9 mouse cellular contexts compared by ENCODE assay signal in genomic region chr11:40763395-40763794, GRCm38 (mm10). TPM values are rescaled to one million over a fixed set of nuclear protein-coding genes. Genes with fewer than 3 reads are reported as not detected.
A peak's percentile ranks its signal among the peaks of the same experiment; 100 is the strongest.
DNase-seq lines count a peak whose midpoint lies in the region; ATAC-seq and TF ChIP-seq lines count a peak whose summit lies in the region.
"Had no signal": no experiment of that assay in that cellular context is flagged by ENCODE, and none has a peak within 500 bp of the region (broad histone marks: within the 10 kb centered on the region; RNA-seq: fewer than 3 reads in every experiment).

No protein-coding gene starts in this region.

- no peak for TF ChIP-seq POLR2A in thymus, adult 2 months (IDR thresholded peaks at IDR 0.05; ENCODE audit: control insufficient read depth, extremely low read depth, insufficient read depth, low read length, poor library complexity)

- no peak overlapping the region for H3K27ac ChIP-seq in thymus, adult 2 months (ENCODE audit: control insufficient read depth, insufficient read depth, low read length)
- H3K27ac ChIP-seq: hindbrain, embryonic 15.5 days had no signal

- H3K36me3 ChIP-seq in thymus, adult 2 months (ENCODE audit: control insufficient read depth, insufficient read depth, low read length), result no peaks in the 10 kb centered on the region
- H3K36me3 ChIP-seq: hindbrain, embryonic 15.5 days had no signal

- TF ChIP-seq CTCF in thymus, adult 2 months (IDR thresholded peaks at IDR 0.05; ENCODE audit: borderline replicate concordance, control insufficient read depth, extremely low read depth, insufficient read depth, low read length, poor library complexity), result no peak

- no peaks in the 10 kb centered on the region for H3K4me1 ChIP-seq in thymus, adult 2 months (replicated peaks; ENCODE audit: control insufficient read depth, insufficient read depth, low read length)
- H3K4me1 ChIP-seq: hindbrain, embryonic 15.5 days had no signal

- intact Hi-C loops in gastrocnemius, postnatal 14 days (cut with DNase I; ENCODE audit: low total_unique reads), result no loop called here

- 3% methylated on average over 2 of the region's 2 CpGs for WGBS in thymus, adult 2 months

- H3K27me3 ChIP-seq in thymus, adult 2 months (ENCODE audit: control insufficient read depth, insufficient read depth, low read length), result no peaks in the 10 kb centered on the region
- H3K27me3 ChIP-seq: hindbrain, embryonic 15.5 days had no signal

- no peak overlapping the region for H3K4me3 ChIP-seq in thymus, adult 2 months (ENCODE audit: control insufficient read depth, insufficient read depth, low read length)
- H3K4me3 ChIP-seq: hindbrain, embryonic 15.5 days had no signal

- peak; percentile 97 to 99 for ATAC-seq in hematopoietic stem cell, adult 5-6 weeks (replicated peaks in 1 of 2; ENCODE audit: insufficient read depth in 1 of 2, low FRiP score in 2 of 2, low TSS enrichment in 1 of 2, low read depth in 1 of 2, poor library complexity in 2 of 2, severe bottlenecking in 2 of 2)

- DNase-seq in cerebellum, postnatal 10 days, result peak; percentile 36 to 42
- DNase-seq in cerebellum, adult 11-12 months, result no peak
- DNase-seq in thymus, adult 2 months, result peak; percentile 26
- DNase-seq in thymus, postnatal 36 days, result no peak
- peak; percentile 28 for DNase-seq in thymus, postnatal 14 days
- no peak for DNase-seq in gastrocnemius, postnatal 14 days
- DNase-seq in right cerebral cortex, adult 2 months (ENCODE audit: low spot score in 2 of 2), result no peak

RNA-seq across cellular contexts. Expression of gene Ccng1, which starts 8.3 kb away (rescaled TPM):
- 16.2 and 19.8 TPM in 2 replicates for polyA plus RNA-seq in thymus, adult 2 months (2012; rRNA removed)
- 68.5 and 80.9 TPM in 2 replicates for total RNA-seq in hematopoietic stem cell, adult 5-6 weeks (2017)
- 100 to 1,000 TPM; 579 to 591 TPM for total RNA-seq in gastrocnemius, postnatal 14 days (2021)

RNA-seq across cellular contexts. Expression of gene Nudcd2, which starts 29.9 kb away (rescaled TPM):
- 20.0 and 21.5 TPM in 2 replicates for polyA plus RNA-seq in thymus, adult 2 months (2012; rRNA removed)
- 112 and 142 TPM in 2 replicates for total RNA-seq in hematopoietic stem cell, adult 5-6 weeks (2017)
- 10 to 100 TPM; 14.3 to 20.1 TPM for total RNA-seq in gastrocnemius, postnatal 14 days (2021)

RNA-seq across cellular contexts. Expression of gene Hmmr, which starts 30.2 kb away (rescaled TPM):
- 18.4 and 20.2 TPM in 2 replicates for polyA plus RNA-seq in thymus, adult 2 months (2012; rRNA removed)
- total RNA-seq in hematopoietic stem cell, adult 5-6 weeks (2017), result 50.0 and 72.0 TPM in 2 replicates
- total RNA-seq in gastrocnemius, postnatal 14 days (2021), result 1 to 10 TPM; 1.8 to 1.9 TPM

Comparison
In these comparisons a context has a peak if more than half of its experiments do, and no peak if none do; other contexts are left out.
1. DNase-seq: peak in cerebellum, postnatal 10 days (2 of 2), thymus, adult 2 months (single experiment) and thymus, postnatal 14 days (single experiment); none in cerebellum, adult 11-12 months (single experiment), thymus, postnatal 36 days (0 of 2), gastrocnemius, postnatal 14 days (single experiment) and right cerebral cortex, adult 2 months (0 of 2).
2. RNA of gene Hmmr, which starts 30.2 kb away (total RNA-seq): 50.0 to 72.0 TPM in hematopoietic stem cell, adult 5-6 weeks; 1.8 to 1.9 TPM in gastrocnemius, postnatal 14 days; every median in the first group is over 10 times any median in the second.